Mouse (Mus musculus) kidney, postnatal 36 days (tissue): ENCODE results near the gene Rarb.
A peak's percentile ranks its signal among the peaks of the same experiment; 100 is the strongest.
"Not testable (repeated sequence)": the region's sequence is repeated elsewhere in the genome, so short reads cannot be mapped to it uniquely, and the experiment has no call there.

Experiments used
- DNase-seq, 2 experiments: peaks; one replicate each; pipeline ENCODE4 v3.0.0; 2021 to 2022; ENCODE audit warnings: mixed read lengths in 2 of 2

The Rarb gene

DNA sequence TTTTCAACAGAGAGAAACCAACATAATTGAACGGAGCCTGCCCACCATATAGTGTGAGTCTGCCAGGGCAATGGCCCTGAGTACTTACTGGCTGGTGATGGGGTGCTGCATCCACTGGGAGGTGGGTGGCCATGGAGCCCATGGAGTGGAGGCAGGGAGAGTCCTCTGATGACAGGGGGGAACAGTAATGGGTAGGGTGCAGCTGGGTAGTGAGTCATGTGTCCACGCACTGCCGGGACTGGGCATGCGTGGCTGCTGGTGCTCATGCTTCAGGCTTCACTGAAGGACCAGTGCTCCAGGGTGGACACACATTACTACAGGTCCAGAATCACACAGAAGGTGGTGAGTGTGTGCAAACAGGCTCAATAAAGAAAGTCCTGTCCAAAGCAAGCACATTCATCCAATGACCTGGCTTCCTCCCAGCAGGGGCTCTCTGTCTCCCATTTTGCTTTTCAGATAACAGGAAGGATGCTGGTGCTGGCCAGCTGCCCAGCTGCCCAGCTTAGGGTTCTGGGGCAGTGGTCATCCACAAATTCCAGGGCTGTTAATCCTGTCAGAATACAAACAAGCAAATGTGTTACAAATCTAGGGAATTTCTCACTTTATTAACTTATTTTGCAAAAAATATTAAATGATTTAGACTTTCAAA lies at the start of gene Rarb:
Gene Rarb, minus strand, starts transcription at position 555 of the 649 bp plus-strand sequence.
- DNase-seq = peak; percentile 6 to 43

DNA sequence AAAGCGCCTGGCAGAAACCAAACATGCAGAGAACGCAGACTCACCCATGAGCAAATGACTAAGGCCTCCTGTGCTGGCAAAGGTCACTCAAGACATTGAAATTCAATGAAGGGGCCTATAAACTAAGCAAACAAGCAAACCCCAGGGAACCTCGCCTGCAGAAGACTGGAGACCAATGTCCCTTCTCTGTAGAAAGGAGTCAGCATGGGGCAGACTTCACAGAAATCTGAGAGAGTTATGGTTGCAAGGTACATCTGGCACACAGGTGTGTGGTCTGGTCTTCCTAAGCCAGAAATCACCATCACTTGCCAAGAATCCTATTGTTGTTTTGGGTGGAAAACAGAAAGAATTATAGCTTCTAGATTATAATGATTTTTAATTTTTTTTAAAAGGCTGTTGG lies 23.1 kb upstream of the Rarb start:
- no peak for DNase-seq

DNA sequence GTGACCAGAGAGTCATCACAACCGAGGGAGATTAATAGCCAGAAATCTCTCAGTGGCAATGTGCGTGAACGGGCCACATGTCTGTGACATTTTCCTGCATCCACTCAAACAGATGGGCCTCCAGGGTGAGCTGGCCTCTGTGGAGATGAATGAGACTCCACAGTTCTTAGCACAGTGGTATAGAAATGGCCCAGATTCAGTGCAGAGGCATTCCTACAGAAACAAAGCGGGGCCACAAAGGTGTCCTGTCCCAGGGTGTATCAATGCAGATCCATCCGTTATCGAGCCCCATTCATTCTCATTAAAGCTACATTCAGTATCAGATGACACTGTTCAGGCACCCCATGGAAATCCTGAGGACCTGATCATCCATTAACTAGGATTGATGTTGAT lies 22.6 kb upstream of the Rarb start:
- no peak for DNase-seq

DNA sequence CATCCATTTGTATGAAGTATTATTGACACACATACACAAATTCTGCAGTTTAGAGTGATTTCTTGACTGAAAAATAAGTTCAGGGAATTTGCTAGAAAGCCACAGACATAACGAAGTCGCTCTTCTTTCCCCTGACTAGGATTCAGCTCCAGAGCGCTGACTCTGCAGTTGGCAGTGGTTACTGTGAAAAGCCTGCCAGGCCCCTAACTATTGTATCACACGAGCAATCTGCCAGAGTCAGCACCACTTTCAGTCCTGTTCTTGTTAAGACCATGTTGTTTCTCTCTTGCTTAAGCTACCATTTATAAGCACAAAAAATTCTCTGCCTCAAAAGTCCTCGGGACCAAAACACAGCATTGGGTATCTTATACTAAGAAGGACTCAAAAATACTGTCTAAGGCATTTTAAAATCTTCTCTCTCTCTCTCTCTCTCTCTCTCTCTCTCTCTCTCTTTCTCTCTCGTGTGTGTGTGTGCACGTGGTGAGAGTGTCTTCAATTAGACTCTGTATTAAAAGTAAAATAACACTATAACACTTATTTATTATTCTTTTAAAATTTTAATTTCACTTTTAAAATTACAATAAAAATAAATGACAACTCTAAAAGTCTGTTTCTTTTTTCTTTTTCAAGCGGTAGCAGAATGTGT lies 22.1 kb upstream of the Rarb start:
- peak; percentile 71 to 73 for DNase-seq

DNA sequence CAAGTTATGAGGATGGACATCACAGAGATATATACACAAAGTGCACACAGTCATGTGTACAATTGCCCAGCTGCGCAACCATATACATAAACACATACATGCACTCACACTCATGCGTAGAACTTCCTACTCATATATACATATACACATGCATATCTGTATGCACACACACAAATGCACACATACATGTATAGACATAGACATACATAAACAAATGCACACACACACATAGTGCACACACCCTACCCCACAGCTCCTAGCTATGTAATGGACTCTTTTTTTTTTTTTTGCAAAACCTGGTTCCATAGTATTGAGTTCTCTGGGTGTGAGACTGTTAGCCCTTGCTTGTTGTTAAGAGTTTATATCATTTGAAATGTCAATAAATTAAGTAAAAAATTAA lies 21.2 kb upstream of the Rarb start:
- no peak for DNase-seq

DNA sequence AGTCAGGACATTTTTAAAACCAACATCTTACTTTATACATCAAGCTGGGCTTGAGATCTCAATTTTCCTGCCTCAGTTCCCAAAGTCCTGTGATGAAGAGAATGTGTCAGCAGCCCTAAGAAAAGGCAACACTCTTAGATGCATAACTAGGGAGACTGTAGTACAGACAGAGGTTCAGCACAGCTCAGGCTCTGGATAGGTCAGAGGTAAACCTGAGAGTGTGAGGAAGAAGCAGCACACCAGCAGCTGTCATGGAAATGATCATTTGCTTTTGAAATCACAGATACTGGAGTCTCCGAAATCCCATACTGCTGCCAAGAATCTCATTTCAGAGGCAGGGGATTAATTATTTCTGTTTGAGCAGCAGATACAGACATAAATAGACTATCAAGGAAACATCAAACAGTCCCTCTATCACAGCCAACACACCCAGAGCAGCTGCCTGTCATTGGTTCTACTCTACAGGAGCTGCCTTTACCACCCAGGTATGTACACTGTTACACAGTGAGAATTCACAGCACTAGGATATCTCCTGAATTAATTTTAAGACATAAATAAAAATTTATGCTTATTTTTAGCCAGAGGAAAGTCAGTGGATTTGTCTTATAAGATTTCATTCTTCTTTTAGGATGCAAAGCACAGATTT lies 3.7 kb downstream of the Rarb start:
- DNase-seq = no peak

DNA sequence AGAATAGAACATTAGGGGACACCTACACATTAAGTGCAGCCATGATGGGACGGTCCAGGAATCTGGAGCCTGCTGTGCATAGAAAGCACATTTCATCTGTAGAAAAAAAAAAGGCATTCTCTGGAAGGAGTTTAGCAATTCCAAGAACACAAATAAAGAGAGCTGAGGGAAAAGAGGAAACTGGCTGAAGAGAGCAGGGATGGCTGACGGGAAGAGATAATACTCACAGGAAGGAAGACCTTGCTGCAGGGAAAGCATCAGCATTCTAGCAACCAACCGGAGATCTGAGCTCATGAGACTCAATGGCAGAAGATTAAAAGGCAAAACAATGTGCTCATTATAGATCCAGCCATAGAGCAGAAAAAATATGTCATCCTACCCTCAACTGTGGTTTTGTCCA lies 12.8 kb downstream of the Rarb start:
- DNase-seq = peak in 1 of 2 experiments; percentile 5

DNA sequence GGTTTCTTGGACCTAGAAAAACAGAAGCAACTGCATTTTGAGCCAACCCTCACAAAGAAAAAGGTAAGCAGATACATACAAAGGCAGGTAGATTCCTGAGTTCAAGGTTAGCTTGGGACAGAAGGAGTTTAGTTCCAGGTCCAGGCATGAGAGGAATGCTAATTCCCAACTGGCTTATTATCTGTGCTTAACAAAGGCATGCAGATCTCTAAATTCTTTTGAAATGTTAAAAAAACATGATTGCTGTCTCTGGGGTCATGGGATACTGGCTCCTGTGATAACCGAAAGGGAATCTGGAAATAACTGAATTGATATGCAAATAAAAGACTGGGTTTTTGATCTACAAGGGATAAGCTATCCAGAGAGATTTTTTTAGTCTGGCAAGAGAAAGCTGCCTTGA lies 28.8 kb downstream of the Rarb start:
- no peak for DNase-seq

DNA sequence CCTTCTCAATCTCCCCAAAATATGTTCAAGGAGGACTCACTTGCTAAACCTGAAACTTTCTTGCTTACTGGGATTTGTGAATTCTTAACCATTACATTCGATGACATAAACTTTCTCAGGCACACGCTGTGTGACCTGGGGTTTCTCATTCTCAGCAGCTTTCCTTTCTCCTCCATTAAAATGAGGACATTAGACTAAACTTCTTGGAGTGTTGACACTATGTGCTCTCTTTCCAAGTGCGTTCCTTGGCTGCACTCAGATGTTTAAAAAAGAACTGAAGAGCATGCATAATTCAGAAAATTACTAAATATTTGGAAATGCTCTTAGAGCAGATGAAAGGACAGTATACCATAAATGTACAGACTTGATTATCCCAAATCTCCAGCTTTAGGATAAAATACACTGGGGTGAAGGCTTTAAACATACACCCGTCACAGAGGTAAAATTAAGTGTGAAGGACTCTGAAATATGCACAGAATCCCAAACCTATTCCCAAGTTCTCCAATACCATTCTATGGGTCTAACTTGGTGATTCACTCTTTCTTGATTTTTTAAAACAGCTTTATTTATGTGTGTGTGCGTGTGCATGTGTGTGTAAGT lies 36.9 kb downstream of the Rarb start:
- DNase-seq = no peak

DNA sequence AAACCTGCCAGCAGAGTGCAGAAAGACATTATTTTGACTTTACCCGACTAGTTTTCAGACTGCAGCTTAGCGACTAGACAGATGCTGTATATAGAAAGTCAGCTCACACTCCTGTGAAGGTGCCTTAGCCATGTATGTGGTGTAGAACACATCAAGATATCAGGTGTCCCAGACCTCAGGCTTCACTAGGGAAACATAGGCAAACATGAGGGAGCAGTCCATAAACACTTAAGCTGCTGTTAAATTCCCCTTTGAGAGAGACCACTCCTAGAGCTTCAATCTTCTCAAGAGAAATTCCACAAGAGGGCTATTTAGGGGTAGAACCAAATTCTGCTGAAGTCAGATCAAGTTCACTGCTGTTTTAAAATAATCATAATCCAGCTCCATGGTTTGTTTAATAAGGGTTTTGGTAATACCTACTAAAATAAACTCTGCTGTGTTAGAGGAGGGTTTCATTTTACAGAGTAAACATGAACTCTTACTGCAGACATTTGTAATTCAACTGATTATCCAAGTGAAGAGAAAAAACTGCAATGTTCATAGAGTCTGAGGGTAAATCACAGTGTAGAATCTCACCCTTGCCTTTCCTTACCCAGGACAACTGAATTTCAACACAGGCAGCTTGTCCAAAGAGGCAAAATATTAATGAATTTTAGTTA lies 42.1 kb downstream of the Rarb start:
- DNase-seq = no peak

DNA sequence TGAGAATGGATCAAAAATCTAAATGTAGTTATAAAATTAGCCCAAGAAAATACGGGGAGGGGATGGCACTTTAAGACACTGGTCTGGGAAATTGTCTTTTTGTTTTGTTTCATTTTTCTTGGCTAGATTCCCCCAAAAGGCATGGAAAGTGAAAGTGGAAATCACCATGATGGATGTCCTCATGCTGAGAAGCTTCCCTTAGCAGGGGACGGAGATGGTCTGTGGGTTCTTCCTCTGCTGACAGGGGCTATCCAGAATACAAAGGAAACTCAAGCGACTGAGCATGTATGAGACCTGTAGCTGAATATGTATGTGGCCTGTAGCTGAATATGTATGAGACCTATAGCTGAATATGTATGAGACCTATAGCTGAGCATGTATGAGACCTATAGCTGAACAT lies 46.0 kb downstream of the Rarb start:
- DNase-seq = peak; percentile 3 to 33

DNA sequence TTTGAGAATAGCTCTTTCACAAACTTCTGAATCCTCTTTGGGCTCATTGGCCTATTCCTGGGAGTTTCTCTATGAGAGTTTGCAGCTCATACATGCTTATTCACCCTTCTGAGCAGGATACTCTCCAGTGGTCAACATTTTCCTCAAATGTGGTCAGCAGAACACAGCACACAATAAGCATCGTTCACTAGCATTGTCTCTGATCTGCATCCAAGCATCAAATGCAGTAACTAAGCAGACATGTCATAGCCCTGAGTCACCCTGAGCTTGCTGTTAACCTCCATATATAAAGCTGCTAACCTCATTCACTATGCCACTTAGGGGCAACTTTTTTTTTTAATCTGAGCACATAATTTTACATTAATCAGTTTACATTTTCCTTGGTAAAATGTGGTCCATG lies 53.1 kb downstream of the Rarb start:
- DNase-seq = no peak

DNA sequence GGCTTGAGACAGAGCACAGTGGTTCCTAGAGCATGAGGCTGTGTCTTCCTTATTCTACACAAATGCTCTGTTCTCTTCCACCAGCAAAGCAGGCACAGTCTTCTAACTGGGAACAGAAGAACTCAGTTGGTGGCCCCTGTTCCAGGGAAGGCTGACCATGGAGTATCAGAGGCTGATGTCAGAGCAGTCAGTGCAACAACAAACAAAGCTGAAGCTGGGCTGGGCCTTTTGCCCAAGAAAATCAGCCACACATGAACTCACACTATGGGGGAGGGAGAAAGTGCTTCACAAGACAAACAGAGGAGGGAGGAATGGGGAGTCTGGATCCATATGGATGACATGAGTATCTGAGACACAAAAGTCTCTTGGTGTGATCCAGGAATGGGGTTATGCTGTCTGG lies 56.2 kb downstream of the Rarb start:
- DNase-seq = peak in 1 of 2 experiments; percentile 7

DNA sequence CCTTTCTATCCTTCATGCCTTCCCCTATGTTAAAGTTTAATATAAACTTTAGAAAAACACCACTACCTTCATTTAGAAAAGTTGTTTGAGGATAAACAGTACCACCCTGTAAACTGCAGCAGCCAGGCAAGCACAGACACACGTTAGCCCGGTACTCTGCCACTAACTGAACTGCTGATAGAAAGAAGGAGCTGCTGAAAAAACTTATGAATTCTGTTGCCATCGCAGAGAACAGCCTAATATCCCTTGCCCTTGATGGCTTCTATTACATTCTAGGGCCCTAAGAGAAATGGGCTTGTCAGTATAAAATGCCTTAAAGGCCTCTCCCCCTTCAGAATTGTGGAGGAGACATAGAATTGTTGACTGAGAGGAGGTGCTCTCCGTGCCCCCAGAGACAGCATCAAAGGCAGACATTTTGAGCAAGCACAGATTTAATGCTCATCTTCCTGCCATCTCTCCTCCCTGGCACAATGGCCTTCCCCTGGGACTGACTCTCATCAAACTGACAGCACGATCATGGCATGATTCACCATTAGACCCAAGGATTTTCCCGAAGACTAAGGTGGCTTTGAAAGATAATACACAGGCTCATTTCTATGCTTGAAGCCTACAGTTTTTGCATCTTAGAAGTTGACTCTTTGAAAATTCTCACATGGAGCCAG lies 60.1 kb downstream of the Rarb start:
- DNase-seq = no peak

DNA sequence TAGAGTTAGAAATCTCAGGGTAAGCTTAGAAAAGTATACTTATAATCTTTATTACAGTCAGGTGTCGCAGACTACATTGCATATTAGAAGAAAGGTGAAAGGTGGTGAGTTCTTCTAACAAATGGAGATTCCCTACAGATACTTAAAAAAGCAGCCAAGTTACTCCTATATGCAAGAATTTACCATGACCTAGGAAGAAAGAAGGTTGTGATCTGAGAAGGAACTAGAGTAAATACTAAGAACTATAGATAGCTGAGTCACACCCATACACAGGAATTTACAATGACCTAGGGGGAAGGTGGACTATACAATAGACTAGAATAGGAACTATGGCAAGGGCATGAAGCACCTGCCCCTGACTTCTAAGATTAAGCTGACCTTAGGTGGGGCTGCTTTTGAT lies 63.4 kb downstream of the Rarb start:
- DNase-seq = not testable (repeated sequence)

DNA sequence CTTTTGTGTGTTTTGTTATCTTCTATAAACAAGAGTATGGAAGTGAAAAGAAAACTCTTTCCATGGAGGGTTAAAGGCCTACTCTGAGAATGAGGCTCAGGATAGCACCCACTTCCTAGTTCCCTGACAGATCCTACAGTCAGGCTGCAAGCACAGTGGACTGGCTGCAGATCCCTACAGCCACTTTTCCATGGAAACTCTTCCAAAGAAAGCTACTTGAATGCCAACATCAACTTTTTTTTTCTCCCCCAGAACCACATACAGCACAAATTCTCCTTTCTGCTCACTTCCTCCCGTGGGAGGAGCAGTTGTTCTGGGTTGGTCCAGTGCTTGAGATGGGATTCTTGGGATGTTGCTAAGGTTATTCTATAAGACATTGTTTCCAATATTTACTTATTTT lies 66.3 kb downstream of the Rarb start:
- DNase-seq = no peak

DNA sequence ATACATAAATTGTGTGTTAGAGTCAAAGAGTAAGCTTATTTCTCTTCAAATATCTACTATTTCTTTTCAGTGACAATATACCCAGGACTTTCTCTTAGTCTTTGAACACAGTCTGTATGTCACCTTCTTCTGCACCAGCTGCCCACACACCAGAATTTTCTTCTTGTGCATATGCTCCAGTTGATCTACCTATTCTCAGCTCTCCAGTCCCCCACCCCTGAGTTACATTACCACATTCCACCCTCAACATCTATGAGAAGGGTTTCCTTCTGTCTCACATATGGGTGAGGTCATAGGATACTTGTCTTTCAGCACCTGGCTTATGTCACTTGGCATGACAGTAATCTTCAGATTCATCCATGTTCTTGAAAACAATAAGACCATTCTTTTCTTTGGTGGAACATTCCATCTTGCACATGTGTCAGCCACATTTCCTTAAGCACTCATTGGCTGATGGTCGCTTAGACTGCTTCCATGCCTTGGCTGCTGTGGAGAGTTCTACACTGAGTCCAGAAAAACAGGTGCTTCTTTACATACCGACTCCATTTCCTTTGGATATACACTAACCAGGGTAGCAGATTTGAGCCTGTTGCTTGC lies 71.9 kb downstream of the Rarb start:
- DNase-seq = no peak

DNA sequence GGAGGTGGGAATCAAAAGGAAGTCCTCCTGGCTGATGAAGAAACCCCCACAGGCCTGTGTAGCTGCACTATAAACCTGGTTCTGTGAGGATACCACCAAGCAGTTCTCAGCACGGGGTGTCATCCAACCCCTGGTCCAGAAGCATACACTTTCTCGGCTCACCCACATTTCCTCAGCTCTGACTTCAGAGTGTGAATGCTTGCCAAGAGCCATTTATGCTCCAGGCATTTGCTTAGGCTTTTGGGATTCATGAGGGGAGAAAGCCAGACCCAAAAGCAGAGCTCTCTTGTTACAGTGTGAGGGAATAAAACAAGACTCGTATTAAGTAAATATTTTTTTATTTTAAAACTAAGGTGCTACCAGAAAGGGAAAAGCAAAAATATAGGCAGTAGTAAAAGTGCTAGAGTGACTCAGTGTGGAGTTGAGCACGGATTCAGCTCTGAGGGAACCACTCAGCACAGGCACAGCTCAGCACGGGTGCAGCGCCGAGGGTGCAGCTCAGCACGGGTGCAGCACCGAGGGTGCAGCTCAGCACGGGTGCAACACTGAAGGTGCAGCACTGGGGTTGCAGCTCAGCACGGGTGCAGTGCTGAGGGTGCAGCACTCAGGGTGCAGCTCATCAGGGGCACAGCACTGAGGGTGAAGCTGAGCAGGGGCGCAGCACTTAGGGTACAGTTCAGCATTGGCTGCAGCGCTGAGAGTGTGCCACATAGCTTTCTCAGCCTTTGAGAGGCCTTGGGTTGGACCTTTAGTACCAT lies 77.8 kb downstream of the Rarb start:
- DNase-seq = no peak

DNA sequence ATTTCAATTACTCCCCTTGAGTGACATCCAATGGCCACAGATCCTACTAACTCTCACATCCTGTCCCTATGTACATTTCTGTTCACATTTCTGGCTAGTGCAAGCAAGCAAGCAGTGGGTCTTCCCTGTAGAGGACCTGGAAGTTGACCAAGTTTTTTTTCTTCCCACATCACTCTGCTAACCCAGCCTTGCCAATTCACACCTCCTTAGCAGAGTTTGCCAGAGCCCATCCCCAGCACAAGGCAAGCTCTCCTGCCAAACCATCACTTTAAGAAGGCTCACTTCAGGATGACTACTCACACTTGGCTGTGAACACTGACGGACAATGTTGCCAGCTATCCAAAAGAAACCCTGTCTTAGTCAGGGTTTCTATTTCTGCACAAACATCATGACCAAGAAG lies 80.4 kb downstream of the Rarb start:
- no peak for DNase-seq

DNA sequence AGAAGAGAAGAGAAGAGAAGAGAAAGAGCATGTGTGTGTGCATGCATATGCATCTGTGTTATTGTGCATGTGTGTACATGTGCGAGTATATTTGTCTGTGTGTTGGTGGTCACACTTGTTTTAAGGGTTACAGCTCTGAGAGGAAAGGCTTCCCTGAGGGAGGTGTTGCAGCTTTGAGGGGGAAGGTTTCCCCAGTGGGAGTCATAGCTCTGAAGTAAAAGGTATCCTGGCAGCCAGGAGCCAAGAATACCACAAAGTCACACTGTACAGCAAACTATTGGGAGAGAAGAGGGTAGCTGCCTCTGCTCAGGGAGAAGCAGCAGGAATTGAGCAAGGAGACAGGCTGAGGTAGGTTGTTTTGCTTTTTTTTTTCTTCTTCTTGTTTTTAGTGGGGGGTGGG lies 81.2 kb downstream of the Rarb start:
- DNase-seq = no peak

DNA sequence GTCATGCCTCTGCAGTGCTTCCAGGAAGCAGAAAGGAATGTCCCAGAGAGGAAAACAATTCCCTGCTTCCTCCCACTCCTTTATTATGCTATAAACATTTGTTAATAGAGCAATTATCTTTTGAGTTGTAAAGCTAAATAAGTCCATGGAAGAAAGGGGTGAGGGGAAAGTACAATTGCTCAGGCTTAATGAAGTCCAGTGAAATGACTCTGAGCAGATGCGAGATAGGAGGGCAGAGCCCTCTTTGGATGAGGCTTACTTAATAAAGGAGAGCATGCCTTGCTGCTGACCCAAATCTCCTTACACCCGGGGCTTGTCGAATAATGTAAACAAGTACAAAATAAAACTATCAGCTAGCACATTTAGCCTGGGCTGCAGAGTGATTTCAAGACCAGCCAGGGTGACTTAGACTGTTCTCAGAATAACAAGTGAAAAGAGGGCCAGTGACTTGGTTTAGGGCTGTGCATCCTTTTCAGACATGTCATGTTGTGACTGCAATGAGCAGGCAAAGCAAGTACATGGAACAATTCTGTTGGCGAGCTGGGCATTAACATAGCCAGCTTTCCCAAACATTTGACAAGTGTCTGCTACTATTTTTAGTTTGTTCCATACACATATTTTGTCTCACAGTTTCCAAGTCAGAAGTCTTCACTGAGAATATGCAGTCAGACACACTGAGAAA lies 83.5 kb downstream of the Rarb start:
- peak in 1 of 2 experiments; percentile 42 for DNase-seq
